Mouse (Mus musculus) hindbrain, embryonic 13.5 days (tissue): ENCODE results near the gene Inf2. TPM values are rescaled to one million over a fixed set of nuclear protein-coding genes. Genes with fewer than 3 reads are reported as not detected.
A peak's percentile ranks its signal among the peaks of the same experiment; 100 is the strongest.

Source experiments
- ATAC-seq: fragments of 200-750 bp; cut with Nextera tagmentation; 2 replicates; pipeline ENCODE4 v1.8.0; 2017; ENCODE audit warnings: moderate TSS enrichment; ENCODE audit not compliant: low FRiP score
- H3K27ac ChIP-seq: fragments of 300-500 bp; sonication (generic); 2 replicates; pipeline ENCODE4 v1.5.1; 2015; ENCODE audit warnings: inconsistent platforms, mild to moderate bottlenecking, moderate library complexity
- H3K27me3 ChIP-seq: fragments of 300-500 bp; sonication (generic); 2 replicates; pipeline ENCODE4 v1.6.1; 2015; ENCODE audit warnings: mild to moderate bottlenecking, inconsistent platforms
- H3K36me3 ChIP-seq: fragments of 300-500 bp; sonication (generic); 2 replicates; pipeline ENCODE4 v1.6.1; 2015; ENCODE audit warnings: mild to moderate bottlenecking, inconsistent platforms
- H3K4me1 ChIP-seq: fragments of 300-500 bp; sonication (generic); replicated peaks from 2 replicates; pipeline ENCODE4 v1.6.1; 2015; ENCODE audit warnings: inconsistent platforms
- H3K4me2 ChIP-seq: fragments of 300-500 bp; sonication (generic); 2 replicates; pipeline ENCODE4 v1.6.1; 2015; ENCODE audit warnings: inconsistent platforms, mild to moderate bottlenecking, moderate library complexity
- H3K4me3 ChIP-seq: fragments of 300-500 bp; sonication (generic); 2 replicates; pipeline ENCODE4 v1.5.1; 2015; ENCODE audit warnings: mild to moderate bottlenecking, inconsistent platforms
- H3K9ac ChIP-seq: fragments of 300-500 bp; sonication (generic); 2 replicates; pipeline ENCODE4 v1.6.1; 2015; ENCODE audit warnings: mild to moderate bottlenecking, inconsistent platforms
- H3K9me3 ChIP-seq: fragments of 300-500 bp; sonication (generic); 2 replicates; pipeline ENCODE4 v1.6.1; 2016; ENCODE audit warnings: inconsistent platforms
- WGBS: fragments of 180-500 bp; shearing (Covaris S2); methylation state at CpG from one replicate; pipeline ENCODE4 v1.1.7; 2015; 5-methylcytosine and 5-hydroxymethylcytosine counted together
- polyA plus RNA-seq: library from polyadenylated mRNA; unstranded; fragments of >200 nt; fragmentation: Nextera tagmentation; extraction: Ambion mirVana; gene quantifications from 2 replicates; pipeline ENCODE4 v1.2.1, GENCODE M21; 2015

The Inf2 gene
- polyA plus RNA-seq = 1.1 and 1.6 TPM in 2 replicates

DNA sequence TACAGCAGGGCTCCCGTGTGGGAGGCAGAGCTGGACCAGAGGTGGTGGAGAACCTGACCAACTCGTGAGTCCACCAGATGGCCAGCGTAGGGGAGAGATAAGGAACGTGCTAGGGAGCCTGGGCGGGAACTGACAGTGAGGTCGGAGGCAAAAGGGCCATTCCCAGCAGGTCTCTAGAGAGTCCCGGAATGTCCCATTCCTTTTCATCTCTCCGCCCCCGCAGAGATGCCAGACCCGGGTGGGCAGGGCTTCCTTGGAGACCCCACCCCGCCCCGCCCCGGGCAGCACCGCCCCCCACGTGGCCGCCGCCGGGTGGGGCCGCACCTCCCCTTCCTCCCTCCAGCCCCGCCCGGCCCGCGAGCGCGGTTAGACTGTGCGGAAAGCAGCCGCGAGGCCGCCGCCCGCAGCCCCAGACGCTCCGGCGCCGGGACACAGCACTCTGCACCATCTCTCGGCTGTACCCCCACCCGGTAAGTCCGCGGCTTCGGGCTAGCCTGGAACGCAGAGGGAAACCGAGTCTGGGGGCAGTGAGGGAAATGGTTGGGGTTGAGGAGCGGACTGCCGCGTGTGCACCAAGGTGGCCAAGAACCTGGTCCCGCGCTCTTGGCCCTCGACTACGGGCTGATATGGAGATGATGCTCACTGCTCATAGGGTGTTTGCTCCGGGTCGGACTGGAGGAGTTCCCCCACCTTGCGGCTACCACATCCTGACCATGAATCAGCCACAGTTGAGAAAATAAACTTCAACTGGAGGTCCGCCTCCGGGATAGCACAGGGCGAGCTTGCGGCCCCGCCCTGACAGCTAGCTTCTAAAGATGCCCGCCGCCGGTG lies at the start of gene Inf2:
Inf2 (plus strand) TSS at position 359 of the 831 bp plus-strand sequence.
- peak within 1 kb of the TSS; percentile 83 for H3K4me2 ChIP-seq
- no peaks in the 10 kb centered on the region for H3K9me3 ChIP-seq
- no peaks in the 10 kb centered on the region for H3K36me3 ChIP-seq
- peak; percentile 82 for ATAC-seq
- H3K4me3 ChIP-seq = peak within 1 kb of the TSS; percentile 46
- H3K9ac ChIP-seq = peak within 1 kb of the TSS; percentile 68
- no peak within 1 kb of the TSS for H3K27ac ChIP-seq
- H3K4me1 ChIP-seq = peaks cover 27% of the 10 kb centered on the region
- peaks cover 61% of the 10 kb centered on the region for H3K27me3 ChIP-seq
- under 1% methylated on average over 47 of the region's 60 CpGs for WGBS

DNA sequence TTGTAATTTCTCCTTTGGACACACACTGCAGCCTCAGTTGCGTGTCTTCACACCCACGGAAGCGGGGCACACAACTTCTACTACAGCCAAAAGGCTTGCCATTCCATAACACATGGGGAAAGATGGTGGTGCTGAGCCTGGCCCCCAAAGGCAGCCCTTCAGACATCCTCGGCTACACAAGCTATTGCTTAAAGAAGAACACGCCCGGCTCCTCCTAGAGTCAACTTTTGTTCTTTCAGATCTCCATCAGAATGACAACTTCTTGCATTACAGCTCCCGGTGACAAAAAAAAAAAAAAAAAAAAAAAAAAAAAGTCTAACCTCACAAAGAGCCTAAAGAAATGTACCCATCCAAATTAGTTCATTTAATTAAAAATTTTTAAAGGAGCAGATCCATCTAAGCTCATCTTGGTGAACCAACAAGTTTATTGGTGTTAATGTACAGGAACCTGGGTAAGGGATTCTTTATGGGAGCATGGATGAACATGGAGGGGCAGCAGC lies 49.1 kb upstream of the Inf2 start:
- H3K4me3 ChIP-seq = no peak overlapping the region
- WGBS = 86% methylated on average over 7 of the region's 7 CpGs

DNA sequence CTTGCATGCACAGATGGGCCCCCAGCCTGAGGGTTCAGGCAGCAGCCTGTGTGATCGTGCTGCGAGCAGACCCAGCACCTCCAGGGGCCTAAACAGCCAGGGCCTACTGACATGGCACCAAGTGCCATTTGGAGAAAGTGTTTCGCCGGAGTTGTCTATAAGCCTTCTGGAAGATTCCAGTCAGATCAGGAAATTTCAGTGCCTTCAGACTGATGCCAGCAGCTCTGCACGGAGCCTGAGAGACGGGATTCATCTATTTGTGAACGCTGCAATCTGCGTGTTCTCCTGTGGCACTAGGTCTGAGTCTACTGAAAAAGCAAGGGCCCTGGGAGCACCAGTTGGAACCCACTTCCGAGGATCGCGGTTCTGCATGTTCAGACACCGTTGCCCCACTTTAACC lies 48.3 kb upstream of the Inf2 start:
- Histone ChIP-seq H3K4me3 (no peak overlapping the region), H3K4me2 (no peak overlapping the region), H3K27ac (no peak overlapping the region), H3K36me3 (no peaks in the 10 kb centered on the region), H3K27me3 (peaks cover 62% of the 10 kb centered on the region), H3K9me3 (no peaks in the 10 kb centered on the region), H3K4me1 (peaks cover 43% of the 10 kb centered on the region), H3K9ac (no peak overlapping the region)
- WGBS = 90% methylated on average over 12 of the region's 12 CpGs
- no peak for ATAC-seq

More for the DNA sequence above, 49.1 kb upstream of the Inf2 start:
- ATAC-seq = no peak
- H3K9me3 ChIP-seq = no peaks in the 10 kb centered on the region
- no peak overlapping the region for H3K4me2 ChIP-seq
- no peak overlapping the region for H3K27ac ChIP-seq
- peaks cover 36% of the 10 kb centered on the region for H3K4me1 ChIP-seq
- peaks cover 64% of the 10 kb centered on the region for H3K27me3 ChIP-seq
- no peak overlapping the region for H3K9ac ChIP-seq
- no peaks in the 10 kb centered on the region for H3K36me3 ChIP-seq

DNA sequence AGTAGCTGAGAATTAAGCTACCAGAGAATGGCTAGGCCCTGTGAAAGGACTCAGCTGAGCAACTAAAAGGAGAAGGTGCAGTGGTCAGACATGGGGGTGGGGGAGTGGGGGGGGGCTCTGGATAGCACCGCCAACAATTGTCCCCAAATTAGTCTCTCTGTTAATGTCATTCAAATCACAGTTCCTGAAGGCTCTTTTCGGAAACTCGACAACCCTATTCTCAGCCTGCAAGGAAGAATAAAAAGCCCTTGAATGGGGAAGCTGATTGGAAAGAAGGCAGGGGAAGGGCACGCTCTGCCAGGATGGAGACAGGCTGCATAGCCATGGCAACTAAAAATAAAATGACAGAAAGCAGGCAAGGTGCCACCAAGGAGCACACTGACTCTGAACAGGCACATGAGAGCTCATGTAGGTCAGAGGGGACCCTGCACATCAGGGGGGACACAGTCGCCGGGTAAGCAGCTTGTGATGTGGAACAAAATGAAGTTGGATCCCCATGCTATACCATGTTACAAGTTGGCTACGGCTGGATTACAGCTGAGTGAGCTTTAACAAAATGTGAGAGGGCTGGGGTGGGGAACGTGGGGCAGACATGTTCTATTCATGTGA lies 47.0 kb upstream of the Inf2 start:
- no peaks in the 10 kb centered on the region for H3K9me3 ChIP-seq
- peaks cover 51% of the 10 kb centered on the region for H3K4me1 ChIP-seq
- peaks cover 53% of the 10 kb centered on the region for H3K27me3 ChIP-seq
- 0 out of 2 replicates have a peak overlapping the region, but pooled peaks have one; percentile 35 for H3K9ac ChIP-seq
- H3K4me3 ChIP-seq = no peak overlapping the region
- H3K4me2 ChIP-seq = no peak overlapping the region
- H3K36me3 ChIP-seq = no peaks in the 10 kb centered on the region
- WGBS = 13% methylated on average over 8 of the region's 8 CpGs
- peak; percentile 47 for ATAC-seq
- peak overlapping the region; percentile 62 for H3K27ac ChIP-seq

DNA sequence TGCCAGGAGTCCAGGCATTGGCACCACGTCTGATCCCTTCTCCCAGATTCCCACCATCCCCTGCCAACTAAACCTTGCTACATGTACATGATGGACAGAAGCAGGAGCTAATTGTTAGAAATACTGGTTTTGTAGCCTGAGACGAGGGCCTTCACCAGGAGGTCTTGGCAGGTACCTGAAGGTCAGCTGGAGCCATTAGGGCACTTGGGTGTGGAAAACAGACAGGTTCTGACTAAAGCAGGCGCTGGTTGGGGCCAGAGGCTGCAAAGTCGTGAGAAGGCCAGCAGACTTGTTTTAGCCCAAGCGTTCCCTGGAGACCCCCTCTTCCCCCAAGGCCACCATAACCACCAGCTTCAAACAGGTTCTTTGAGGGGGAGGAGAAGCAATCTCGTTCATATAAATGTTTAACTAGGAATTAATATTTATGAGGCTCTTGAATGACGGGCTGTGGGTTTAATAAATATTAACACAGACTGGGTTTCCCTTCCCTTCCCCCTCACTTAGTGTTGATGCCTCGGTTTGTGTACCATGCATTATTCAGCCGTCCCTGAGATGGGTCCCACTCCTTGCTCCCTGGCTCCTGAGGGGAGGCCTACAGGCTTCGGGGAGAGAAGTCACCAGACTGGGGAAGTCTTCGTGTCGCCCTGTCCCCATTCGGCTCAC lies 46.2 kb upstream of the Inf2 start:
- H3K4me1 ChIP-seq = peaks cover 51% of the 10 kb centered on the region
- H3K36me3 ChIP-seq = no peaks in the 10 kb centered on the region

DNA sequence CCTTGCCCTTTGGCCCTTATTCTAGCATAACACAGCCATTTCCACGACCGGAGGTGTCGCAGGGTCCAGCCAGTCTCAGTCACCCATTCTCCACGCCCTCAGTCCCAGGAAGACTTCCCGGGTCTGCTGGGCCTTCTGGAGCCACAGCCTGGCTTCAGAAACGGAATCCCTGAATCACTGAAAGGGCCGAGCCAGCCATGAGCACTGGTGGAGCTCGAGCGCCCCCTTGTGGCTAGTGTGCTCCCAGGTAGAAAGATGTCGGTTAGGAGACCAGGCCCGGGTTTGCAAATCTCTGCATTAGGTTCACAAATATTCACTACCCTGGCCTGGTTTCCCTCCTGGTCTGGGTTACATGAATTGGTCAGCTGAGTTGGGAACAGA lies 45.7 kb upstream of the Inf2 start:
- H3K4me3 ChIP-seq = no peak overlapping the region
- WGBS = 4% methylated on average over 11 of the region's 11 CpGs
- H3K4me1 ChIP-seq = peaks cover 51% of the 10 kb centered on the region
- no peak overlapping the region for H3K4me2 ChIP-seq
- ATAC-seq = peak; percentile 50
- H3K9ac ChIP-seq = 0 out of 2 replicates have a peak overlapping the region, but pooled peaks have one; percentile 35
- H3K27me3 ChIP-seq = peaks cover 42% of the 10 kb centered on the region
- no peaks in the 10 kb centered on the region for H3K9me3 ChIP-seq
- H3K27ac ChIP-seq = peak overlapping the region; percentile 56
- H3K36me3 ChIP-seq = no peaks in the 10 kb centered on the region

More for the DNA sequence above, 46.2 kb upstream of the Inf2 start:
- Histone ChIP-seq H3K27me3 (peaks cover 48% of the 10 kb centered on the region), H3K4me2 (no peak overlapping the region), H3K9me3 (no peaks in the 10 kb centered on the region), H3K9ac (0 out of 2 replicates have a peak overlapping the region, but pooled peaks have one; percentile 35), H3K4me3 (no peak overlapping the region), H3K27ac (peak overlapping the region; percentile 56)
- peak; percentile 29 for ATAC-seq
- whole genome bisulfite sequencing = 37% methylated on average over 13 of the region's 13 CpGs

DNA sequence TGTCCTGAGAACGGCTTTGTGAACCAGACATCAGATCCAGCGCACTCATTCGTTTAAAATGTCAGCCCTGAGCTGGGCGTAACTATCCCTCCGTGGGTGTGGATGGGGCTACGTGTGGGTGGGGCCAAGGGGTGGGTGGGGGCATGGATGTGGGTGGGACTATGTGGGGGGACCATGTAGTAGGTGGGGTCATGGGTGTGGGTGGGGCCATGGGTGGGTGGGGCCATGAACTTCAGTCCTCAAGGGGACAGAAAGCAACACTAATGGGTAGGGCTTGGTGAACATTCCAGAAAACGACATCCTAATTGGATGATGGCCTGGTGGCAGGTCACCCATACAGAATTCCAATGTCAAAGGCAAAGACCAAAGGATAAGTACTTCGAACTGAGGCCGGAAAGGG lies 44.6 kb upstream of the Inf2 start:
- Histone ChIP-seq H3K36me3 (no peaks in the 10 kb centered on the region), H3K4me3 (no peak overlapping the region), H3K9me3 (no peaks in the 10 kb centered on the region), H3K27me3 (peaks cover 32% of the 10 kb centered on the region), H3K4me1 (peaks cover 51% of the 10 kb centered on the region), H3K4me2 (no peak overlapping the region), H3K27ac (no peak overlapping the region), H3K9ac (no peak overlapping the region)
- WGBS = 60% methylated on average over 9 of the region's 9 CpGs
- ATAC-seq = no peak

DNA sequence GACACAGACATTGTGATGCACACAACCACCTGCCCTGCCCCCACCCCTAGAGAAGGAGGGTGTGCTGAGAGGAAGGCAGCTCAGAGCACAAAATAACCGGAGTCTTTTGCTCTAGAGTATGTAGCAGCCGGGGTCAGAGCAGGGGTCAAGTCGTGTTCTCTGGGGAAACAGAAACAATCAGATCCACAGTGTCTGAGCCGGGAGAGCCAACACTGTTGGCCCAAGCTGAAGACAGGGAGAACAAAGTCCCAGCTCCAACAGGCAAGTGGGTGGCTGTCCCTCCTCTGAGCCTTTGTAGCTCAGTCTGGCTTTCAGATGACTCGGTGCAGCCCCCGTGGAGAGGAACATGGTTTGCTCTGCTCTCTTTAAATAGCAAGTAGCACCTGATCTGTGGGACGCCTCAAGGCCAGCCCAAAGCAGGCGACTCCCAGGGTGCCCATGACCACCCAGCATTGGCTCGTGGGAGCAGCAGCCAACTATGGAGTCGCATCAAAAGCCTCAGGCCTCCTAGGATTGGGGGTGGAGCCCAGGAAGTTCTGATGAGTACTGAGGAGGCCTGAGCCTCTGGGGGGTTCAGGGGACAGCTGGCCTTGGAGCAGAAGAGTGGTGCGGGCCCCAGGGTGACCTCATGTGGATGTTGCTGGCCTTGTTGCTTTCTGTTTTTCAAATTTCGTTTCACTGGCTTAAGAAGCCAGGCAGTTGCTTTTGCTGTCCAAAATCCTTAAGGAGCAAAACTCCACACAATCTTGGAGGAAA lies 43.5 kb upstream of the Inf2 start:
- H3K36me3 ChIP-seq = no peaks in the 10 kb centered on the region
- H3K27me3 ChIP-seq = peaks cover 23% of the 10 kb centered on the region
- peak overlapping the region; percentile 4; the same call in 1 of the 2 replicates for H3K4me2 ChIP-seq
- WGBS = 24% methylated on average over 12 of the region's 12 CpGs
- no peaks in the 10 kb centered on the region for H3K9me3 ChIP-seq
- peaks cover 50% of the 10 kb centered on the region for H3K4me1 ChIP-seq
- peak overlapping the region; percentile 24; the same call in 1 of the 2 replicates for H3K9ac ChIP-seq
- ATAC-seq = no peak
- no peak overlapping the region for H3K4me3 ChIP-seq
- peak overlapping the region; percentile 35; the same call in 1 of the 2 replicates for H3K27ac ChIP-seq

DNA sequence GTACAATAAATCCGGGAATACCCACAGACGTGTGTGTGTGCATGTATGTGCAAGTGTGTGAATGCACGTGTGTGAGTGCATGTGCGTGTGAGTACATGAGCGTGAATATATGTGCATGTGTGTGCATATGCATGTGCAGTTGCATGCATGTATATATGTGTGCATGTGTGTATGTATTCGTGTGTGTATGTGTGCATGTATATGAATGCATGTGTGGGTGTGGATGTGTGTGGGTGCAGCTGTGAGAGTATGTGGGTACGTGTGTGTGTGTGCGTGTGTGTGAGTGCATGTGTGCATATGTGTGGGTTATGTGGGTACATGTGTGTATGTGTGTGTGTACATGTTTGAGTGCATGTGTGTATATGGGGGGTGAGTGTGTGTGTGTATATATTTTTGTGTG lies 42.5 kb upstream of the Inf2 start:
- ATAC-seq = no peak
- H3K9me3 ChIP-seq = no peaks in the 10 kb centered on the region
- 89% methylated on average over 8 of the region's 8 CpGs for WGBS
- H3K9ac ChIP-seq = no peak overlapping the region
- peak overlapping the region; percentile 35; the same call in 1 of the 2 replicates for H3K27ac ChIP-seq
- H3K4me3 ChIP-seq = no peak overlapping the region
- H3K4me2 ChIP-seq = no peak overlapping the region
- H3K36me3 ChIP-seq = no peaks in the 10 kb centered on the region
- H3K4me1 ChIP-seq = peaks cover 40% of the 10 kb centered on the region
- H3K27me3 ChIP-seq = peaks cover 20% of the 10 kb centered on the region

DNA sequence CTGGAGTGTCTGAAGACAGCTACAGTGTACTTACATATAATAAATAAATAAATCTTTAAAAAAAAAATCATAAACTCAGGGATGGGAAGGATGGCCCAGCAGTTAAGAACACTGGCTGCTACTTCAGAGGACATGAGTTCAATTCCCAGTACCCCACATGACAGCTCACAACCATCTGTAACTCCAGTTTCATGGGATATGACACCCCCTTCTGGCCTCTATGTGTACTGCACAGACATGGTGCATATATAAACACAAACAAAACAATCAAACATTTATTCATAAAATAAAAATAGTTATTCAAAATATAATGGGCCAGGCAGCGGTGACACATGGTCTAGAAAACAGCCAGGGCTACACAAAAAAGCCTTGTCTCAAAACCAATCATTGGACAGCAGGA lies 39.3 kb upstream of the Inf2 start:
- H3K4me2 ChIP-seq = no peak overlapping the region
- peaks cover 13% of the 10 kb centered on the region for H3K27me3 ChIP-seq
- no peaks in the 10 kb centered on the region for H3K9me3 ChIP-seq
- H3K9ac ChIP-seq = no peak overlapping the region
- H3K4me3 ChIP-seq = no peak overlapping the region
- no peak overlapping the region for H3K27ac ChIP-seq
- ATAC-seq = no peak
- peaks cover 26% of the 10 kb centered on the region for H3K4me1 ChIP-seq
- no peaks in the 10 kb centered on the region for H3K36me3 ChIP-seq
- 97% methylated on average over 1 of the region's 1 CpGs for WGBS

DNA sequence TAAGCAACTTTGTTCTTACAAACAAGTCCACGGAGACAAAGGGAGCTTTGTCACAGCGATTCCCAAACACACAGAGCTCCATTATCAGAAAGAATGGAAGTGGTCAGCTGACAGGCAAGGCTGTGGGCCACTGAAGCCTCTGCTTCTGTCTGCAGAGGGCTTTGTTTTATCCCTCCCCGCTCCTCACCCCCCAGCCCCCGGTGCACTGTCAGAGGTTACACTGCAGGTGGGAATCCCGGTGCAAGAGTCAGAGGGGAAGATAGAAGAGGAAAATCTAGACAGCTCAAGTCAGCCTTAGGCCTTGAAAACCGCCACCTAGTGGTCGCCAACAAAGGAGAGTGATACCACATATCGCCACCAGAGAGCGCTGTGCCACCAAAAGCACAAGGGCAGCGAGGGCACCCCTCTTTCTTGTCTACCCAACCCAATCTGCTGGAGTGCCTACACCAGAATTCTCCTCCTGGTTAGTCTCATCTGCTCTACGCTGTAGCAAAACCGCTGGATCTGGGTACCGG lies 36.7 kb upstream of the Inf2 start:
- no peak overlapping the region for H3K4me2 ChIP-seq
- H3K36me3 ChIP-seq = no peaks in the 10 kb centered on the region
- H3K27ac ChIP-seq = peak overlapping the region; percentile 25; the same call in 1 of the 2 replicates
- ATAC-seq = peak; percentile 61
- WGBS = 5% methylated on average over 13 of the region's 13 CpGs
- peaks cover 11% of the 10 kb centered on the region; the same call in 1 of the 2 replicates for H3K27me3 ChIP-seq
- no peak overlapping the region for H3K9ac ChIP-seq
- no peak overlapping the region for H3K4me3 ChIP-seq
- no peaks in the 10 kb centered on the region for H3K9me3 ChIP-seq
- H3K4me1 ChIP-seq = peaks cover 11% of the 10 kb centered on the region; the same call in 1 of the 2 replicates
